In genomic region chr17:57219884-57220207, GRCm38 (mm10) we compare ENCODE assay signal across 9 mouse cellular contexts. TPM values are rescaled to one million over a fixed set of nuclear protein-coding genes. Genes with fewer than 3 reads are reported as not detected.
DNase-seq lines count a peak whose midpoint lies in the region; ATAC-seq and TF ChIP-seq lines count a peak whose summit lies in the region.
"Had no signal": no experiment of that assay in that cellular context is flagged by ENCODE, and none has a peak within 500 bp of the region (broad histone marks: within the 10 kb centered on the region; RNA-seq: fewer than 3 reads in every experiment).

No protein-coding gene starts in this region.

- no peak overlapping the region for H3K9ac ChIP-seq in intestine, embryonic 16.5 days (ENCODE audit: low read depth, low read length)
- H3K9ac ChIP-seq in intestine, embryonic 15.5 days: no peak overlapping the region
- H3K9ac ChIP-seq in MEL (ENCODE audit: control insufficient read depth, low read depth, low read length, poor library complexity, severe bottlenecking): no peak overlapping the region
- H3K9ac ChIP-seq in liver, postnatal 0 days (replicated peaks): no peak overlapping the region

- H3K79me2 ChIP-seq in MEL (ENCODE audit: control insufficient read depth, insufficient read depth, low read length, poor library complexity): no peaks in the 10 kb centered on the region

- 23% methylated on average over 3 of the region's 3 CpGs for WGBS in intestine, embryonic 16.5 days
- whole genome bisulfite sequencing in intestine, embryonic 15.5 days: 22% methylated on average over 3 of the region's 3 CpGs
- WGBS in liver, postnatal 0 days (ENCODE audit: insufficient replicate concordance): 22% methylated on average over 3 of the region's 3 CpGs

- TF ChIP-seq CTCF in MEL (IDR thresholded peaks at IDR 0.05 in 2 of 3, conservative IDR thresholded peaks at IDR 0.05 in 1 of 3; ENCODE audit: control insufficient read depth in 1 of 3, insufficient read depth in 1 of 3, low read depth in 2 of 3, low read length in 3 of 3, poor library complexity in 1 of 3, severe bottlenecking in 1 of 3): peak; percentile 53 to 66 (median 61)
- peak; percentile 63 for TF ChIP-seq CTCF in liver, postnatal 0 days (IDR thresholded peaks at IDR 0.05; ENCODE audit: low read depth)

- no peak overlapping the region for H3K4me2 ChIP-seq in intestine, embryonic 16.5 days (ENCODE audit: low read depth, low read length)
- no peak overlapping the region for H3K4me2 ChIP-seq in intestine, embryonic 15.5 days (replicated peaks)
- no peak overlapping the region for H3K4me2 ChIP-seq in liver, postnatal 0 days (ENCODE audit: low read depth, low read length)

- no peak overlapping the region for H3K4me3 ChIP-seq in intestine, embryonic 16.5 days (ENCODE audit: low read length)
- no peak overlapping the region for H3K4me3 ChIP-seq in intestine, embryonic 15.5 days (replicated peaks)
- H3K4me3 ChIP-seq in MEL (ENCODE audit: control insufficient read depth in 1 of 2, insufficient read depth in 1 of 2, low read depth in 2 of 2, low read length in 2 of 2): no peak overlapping the region
- no peak overlapping the region for H3K4me3 ChIP-seq in liver, postnatal 0 days (ENCODE audit: low read depth, low read length)
- H3K4me3 ChIP-seq: erythroblast, embryonic 14.5 days had no signal

- peak; percentile 57 for DNase-seq in MEL (ENCODE audit: low read depth, low spot score)
- no peak for DNase-seq in liver, postnatal 0 days
- peak; percentile 52 for DNase-seq in thymus, postnatal 14 days
- no peak for DNase-seq in ovary, adult 18-20 months (ENCODE audit: low spot score)
- no peak for DNase-seq in layer of hippocampus, adult 9-11 months

- no peak for TF ChIP-seq POLR2A in MEL (IDR thresholded peaks at IDR 0.05; ENCODE audit: control insufficient read depth in 1 of 2, insufficient read depth in 1 of 2, low read depth in 1 of 2, low read length in 2 of 2, poor library complexity in 1 of 2)

- no peak for TF ChIP-seq EP300 in MEL (IDR thresholded peaks at IDR 0.05; ENCODE audit: low read depth in 1 of 2, low read length in 2 of 2)
- TF ChIP-seq EP300 in liver, postnatal 0 days (IDR thresholded peaks at IDR 0.05; ENCODE audit: low read depth): no peak

- H3K36me3 ChIP-seq in intestine, embryonic 16.5 days (ENCODE audit: control insufficient read depth, insufficient read depth, low read length): no peaks in the 10 kb centered on the region
- H3K36me3 ChIP-seq in intestine, embryonic 15.5 days: no peaks in the 10 kb centered on the region
- peaks cover 0 to 10% of the 10 kb centered on the region in 2 experiments; a peak in 2 of 4 replicates for H3K36me3 ChIP-seq in MEL (ENCODE audit: control insufficient read depth in 1 of 2, insufficient read depth in 2 of 2, low read length in 2 of 2)
- H3K36me3 ChIP-seq in liver, postnatal 0 days (replicated peaks; ENCODE audit: insufficient read depth, low read length): peaks cover 77% of the 10 kb centered on the region

- no peaks in the 10 kb centered on the region for H3K9me3 ChIP-seq in intestine, embryonic 16.5 days (ENCODE audit: control insufficient read depth, low read length)
- no peaks in the 10 kb centered on the region for H3K9me3 ChIP-seq in intestine, embryonic 15.5 days
- H3K9me3 ChIP-seq in MEL (replicated peaks; ENCODE audit: insufficient read depth, low read length): no peaks in the 10 kb centered on the region
- H3K9me3 ChIP-seq in liver, postnatal 0 days (ENCODE audit: low read length): no peaks in the 10 kb centered on the region

- H3K4me1 ChIP-seq in intestine, embryonic 16.5 days (ENCODE audit: control insufficient read depth, insufficient read depth, low read length): no peaks in the 10 kb centered on the region
- H3K4me1 ChIP-seq in intestine, embryonic 15.5 days (replicated peaks): no peaks in the 10 kb centered on the region
- peaks cover 0 to 28% of the 10 kb centered on the region in 2 experiments; a peak in 2 of 4 replicates for H3K4me1 ChIP-seq in MEL (ENCODE audit: control insufficient read depth in 1 of 2, insufficient read depth in 2 of 2, low read length in 2 of 2)
- peaks cover 13% of the 10 kb centered on the region for H3K4me1 ChIP-seq in liver, postnatal 0 days (ENCODE audit: insufficient read depth)

- H3K27me3 ChIP-seq in intestine, embryonic 16.5 days (replicated peaks; ENCODE audit: control insufficient read depth, insufficient read depth, low read length): no peaks in the 10 kb centered on the region; the same call in 1 of the 2 replicates
- no peaks in the 10 kb centered on the region for H3K27me3 ChIP-seq in intestine, embryonic 15.5 days (replicated peaks)
- H3K27me3 ChIP-seq in MEL (ENCODE audit: control insufficient read depth in 1 of 2, insufficient read depth in 2 of 2, low read length in 2 of 2): no peaks in the 10 kb centered on the region
- no peaks in the 10 kb centered on the region for H3K27me3 ChIP-seq in liver, postnatal 0 days (ENCODE audit: insufficient read depth, low read length)

- ATAC-seq in intestine, embryonic 16.5 days: peak; percentile 14
- no peak; the same call in 1 of the 2 replicates for ATAC-seq in intestine, embryonic 15.5 days
- ATAC-seq in common myeloid progenitor, adult 5-6 weeks (replicated peaks; ENCODE audit: low read depth, poor library complexity, severe bottlenecking): peak; percentile 51
- 0 out of 2 replicates have a peak, but pooled peaks have one; percentile 2 for ATAC-seq in liver, postnatal 0 days

- H3K27ac ChIP-seq in intestine, embryonic 16.5 days (ENCODE audit: low read length): no peak overlapping the region
- no peak overlapping the region for H3K27ac ChIP-seq in intestine, embryonic 15.5 days
- no peak overlapping the region for H3K27ac ChIP-seq in MEL (ENCODE audit: control insufficient read depth, low read depth, low read length)
- H3K27ac ChIP-seq in liver, postnatal 0 days (ENCODE audit: low read depth): no peak overlapping the region

- peak; percentile 53 for TF ChIP-seq RAD21 in MEL (IDR thresholded peaks at IDR 0.05; ENCODE audit: low read depth, low read length)

TF ChIP-seq in MEL, 35 proteins besides CTCF, POLR2A, EP300 and RAD21:
- TF ChIP-seq ZC3H11A (IDR thresholded peaks at IDR 0.05; ENCODE audit: low read depth, low read length) (0 out of 2 replicates have a peak, but pooled peaks have one; percentile 24), BHLHE40 (IDR thresholded peaks at IDR 0.05; ENCODE audit: borderline replicate concordance, low read depth, low read length) (no peak), SMC3 (IDR thresholded peaks at IDR 0.05; ENCODE audit: low read depth, low read length) (peak; percentile 78)

RNA-seq across cellular contexts. Expression of gene C3, which starts 8.1 kb away (rescaled TPM):
- 5.0 and 8.2 TPM in 2 replicates for polyA plus RNA-seq in intestine, embryonic 16.5 days (2015; fragmentation: Nextera tagmentation; extraction: Ambion mirVana)
- 4.3 and 7.7 TPM in 2 replicates for polyA plus RNA-seq in intestine, embryonic 15.5 days (2015; fragmentation: Nextera tagmentation; extraction: Ambion mirVana)
- 0.35 and 0.59 TPM in 2 replicates for total RNA-seq in MEL (2012; rRNA removed)
- 1 to 10 TPM in 1 of 2 experiments, not detected in 1; 3.2 TPM for polyA plus RNA-seq in MEL (2012; ENCODE audit: insufficient read depth in 1 of 2, insufficient read length in 2 of 2, low read depth in 1 of 2, low replicate concordance in 2 of 2, missing spikeins in 1 of 2)
- total RNA-seq in common myeloid progenitor, adult 5-6 weeks (2017): 8.4 and 19.3 TPM in 2 replicates
- polyA plus RNA-seq in liver, postnatal 0 days (2015; fragmentation: Nextera tagmentation; extraction: Ambion mirVana): 1,136 and 1,364 TPM in 2 replicates

RNA-seq across cellular contexts. Expression of gene Tnfsf14, which starts 25.9 kb away (rescaled TPM):
- 0.21 and 0.43 TPM in 2 replicates for polyA plus RNA-seq in intestine, embryonic 16.5 days (2015; fragmentation: Nextera tagmentation; extraction: Ambion mirVana)
- polyA plus RNA-seq in intestine, embryonic 15.5 days (2015; fragmentation: Nextera tagmentation; extraction: Ambion mirVana): 0.23 and 0.29 TPM in 2 replicates
- not detected in 2 replicates for total RNA-seq in MEL (2012; rRNA removed)
- not detected for polyA plus RNA-seq in MEL (2012; ENCODE audit: insufficient read depth in 1 of 2, insufficient read length in 2 of 2, low read depth in 1 of 2, low replicate concordance in 2 of 2, missing spikeins in 1 of 2)
- total RNA-seq in common myeloid progenitor, adult 5-6 weeks (2017): 7.2 and 9.0 TPM in 2 replicates
- polyA plus RNA-seq in liver, postnatal 0 days (2015; fragmentation: Nextera tagmentation; extraction: Ambion mirVana): 1.7 and 1.9 TPM in 2 replicates

RNA-seq across cellular contexts. Expression of gene Gpr108, which starts 28.4 kb away (rescaled TPM):
- 34.9 and 37.0 TPM in 2 replicates for polyA plus RNA-seq in intestine, embryonic 16.5 days (2015; fragmentation: Nextera tagmentation; extraction: Ambion mirVana)
- 32.6 and 34.7 TPM in 2 replicates for polyA plus RNA-seq in intestine, embryonic 15.5 days (2015; fragmentation: Nextera tagmentation; extraction: Ambion mirVana)
- total RNA-seq in MEL (2012; rRNA removed): 21.8 and 22.1 TPM in 2 replicates
- polyA plus RNA-seq in MEL (2012; ENCODE audit: insufficient read depth in 1 of 2, insufficient read length in 2 of 2, low read depth in 1 of 2, low replicate concordance in 2 of 2, missing spikeins in 1 of 2): 10 to 100 TPM in 1 of 2 experiments, not detected in 1; 35.9 TPM
- total RNA-seq in common myeloid progenitor, adult 5-6 weeks (2017): 17.0 and 17.7 TPM in 2 replicates
- polyA plus RNA-seq in liver, postnatal 0 days (2015; fragmentation: Nextera tagmentation; extraction: Ambion mirVana): 9.0 and 9.2 TPM in 2 replicates

RNA-seq across cellular contexts. Expression of gene Trip10, which starts 29.4 kb away (rescaled TPM):
- polyA plus RNA-seq in intestine, embryonic 16.5 days (2015; fragmentation: Nextera tagmentation; extraction: Ambion mirVana): 46.9 and 47.4 TPM in 2 replicates
- polyA plus RNA-seq in intestine, embryonic 15.5 days (2015; fragmentation: Nextera tagmentation; extraction: Ambion mirVana): 45.2 and 46.1 TPM in 2 replicates
- 8.9 and 10.9 TPM in 2 replicates for total RNA-seq in MEL (2012; rRNA removed)
- 10 to 100 TPM in 1 of 2 experiments, not detected in 1; 20.8 TPM for polyA plus RNA-seq in MEL (2012; ENCODE audit: insufficient read depth in 1 of 2, insufficient read length in 2 of 2, low read depth in 1 of 2, low replicate concordance in 2 of 2, missing spikeins in 1 of 2)
- total RNA-seq in common myeloid progenitor, adult 5-6 weeks (2017): 8.4 and 9.8 TPM in 2 replicates
- 9.3 TPM in 2 replicates for polyA plus RNA-seq in liver, postnatal 0 days (2015; fragmentation: Nextera tagmentation; extraction: Ambion mirVana)

RNA-seq across cellular contexts. Expression of gene Vav1, which starts 59.1 kb away (rescaled TPM):
- 2.4 and 2.8 TPM in 2 replicates for polyA plus RNA-seq in intestine, embryonic 16.5 days (2015; fragmentation: Nextera tagmentation; extraction: Ambion mirVana)
- 3.2 TPM in 2 replicates for polyA plus RNA-seq in intestine, embryonic 15.5 days (2015; fragmentation: Nextera tagmentation; extraction: Ambion mirVana)
- total RNA-seq in MEL (2012; rRNA removed): 81.8 and 86.7 TPM in 2 replicates
- 10 to 100 TPM in 1 of 2 experiments, not detected in 1; 99.6 TPM for polyA plus RNA-seq in MEL (2012; ENCODE audit: insufficient read depth in 1 of 2, insufficient read length in 2 of 2, low read depth in 1 of 2, low replicate concordance in 2 of 2, missing spikeins in 1 of 2)
- total RNA-seq in common myeloid progenitor, adult 5-6 weeks (2017): 182 and 183 TPM in 2 replicates
- 13.1 and 14.1 TPM in 2 replicates for polyA plus RNA-seq in liver, postnatal 0 days (2015; fragmentation: Nextera tagmentation; extraction: Ambion mirVana)

Comparison
In these comparisons a context has a peak if more than half of its experiments do, and no peak if none do; other contexts are left out.
1. DNase-seq: peak in MEL (single experiment) and thymus, postnatal 14 days (single experiment); none in liver, postnatal 0 days (single experiment), ovary, adult 18-20 months (single experiment) and layer of hippocampus, adult 9-11 months (single experiment).
2. RNA of gene C3, which starts 8.1 kb away (polyA plus RNA-seq): 1,136 to 1,364 TPM in liver, postnatal 0 days; 5.0 to 8.2 TPM in intestine, embryonic 16.5 days, 4.3 to 7.7 TPM in intestine, embryonic 15.5 days and 3.2 TPM in MEL; every median in the first group is over 100 times any median in the second.